Mouse (Mus musculus): ENCODE measurements around the gene Wwc2.

GRCm38 (mm10) chr8:47939217-47939616 is 51.5 kb downstream of the Wwc2 start:
- TF ChIP-seq CTCF (IDR thresholded peaks at IDR 0.05; ENCODE audit: low read depth), result no peak
- no peak for TF ChIP-seq EP300 (optimal IDR thresholded peaks at IDR 0.05)
